Comparison of ENCODE assay signal across 10 mouse cellular contexts in the genomic region with DNA sequence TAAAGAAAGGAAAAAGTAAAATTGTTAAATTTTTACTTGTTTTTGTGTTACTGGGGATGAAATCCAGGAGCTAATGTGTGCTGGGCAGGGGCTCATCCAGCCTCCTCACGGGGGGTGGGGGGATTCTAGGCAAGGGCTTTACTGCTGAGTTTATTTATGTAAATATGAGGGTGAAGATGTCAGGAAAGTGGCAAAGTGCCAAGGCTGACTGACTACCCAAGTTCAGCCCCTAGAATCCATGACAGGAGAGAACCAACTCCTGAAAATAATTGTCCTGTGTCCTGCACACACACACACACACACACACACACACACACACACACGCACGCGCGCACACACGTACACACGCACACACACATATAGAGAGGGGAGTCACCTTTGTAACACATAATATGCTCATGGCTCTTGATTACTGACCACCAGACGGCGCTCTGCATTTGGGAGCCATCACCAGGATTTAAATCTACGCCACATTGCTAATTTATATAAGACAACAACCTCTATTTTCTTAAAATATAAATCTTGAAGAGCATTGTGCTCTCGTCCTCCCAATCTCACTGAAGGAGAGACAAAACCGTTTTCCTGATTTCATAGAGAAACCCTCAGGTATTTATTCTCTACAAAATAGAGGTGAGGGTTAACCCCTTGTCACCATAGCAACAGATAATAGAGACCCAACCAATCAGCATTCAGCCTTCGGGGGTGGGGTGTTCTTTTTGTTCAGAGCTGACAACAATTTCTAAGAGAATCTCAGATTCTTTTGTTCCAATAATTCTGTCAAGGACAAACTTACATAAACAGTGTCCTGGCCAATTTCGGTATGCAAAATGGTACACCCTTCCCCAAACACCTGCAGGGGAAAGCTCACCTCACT. TPM values are rescaled to one million over a fixed set of nuclear protein-coding genes. Genes with fewer than 3 reads are reported as not detected.
DNase-seq lines count a peak whose midpoint lies in the region; ATAC-seq lines count a peak whose summit lies in the region.
"Had no signal": no experiment of that assay in that cellular context is flagged by ENCODE, and none has a peak within 500 bp of the region (broad histone marks: within the 10 kb centered on the region; RNA-seq: fewer than 3 reads in every experiment).

No protein-coding gene starts in this region.

- WGBS in liver, embryonic 12.5 days (ENCODE audit: insufficient replicate concordance): 35% methylated on average over 14 of the region's 14 CpGs
- 34% methylated on average over 14 of the region's 14 CpGs for WGBS in hindbrain, embryonic 16.5 days

- peak; percentile 55 for DNase-seq in liver
- peak; percentile 82 for DNase-seq in NIH3T3 (ENCODE audit: low read depth)
- peak; percentile 85 to 89 for DNase-seq in cerebellum, postnatal 14 days
- DNase-seq in thymus, postnatal 14 days: peak; percentile 73
- DNase-seq in ovary, postnatal 36 days (ENCODE audit: low spot score): no peak

- H3K4me3 ChIP-seq in liver, embryonic 12.5 days: no peak overlapping the region
- no peak overlapping the region for H3K4me3 ChIP-seq in hindbrain, embryonic 16.5 days (ENCODE audit: low read length)
- H3K4me3 ChIP-seq: erythroblast, embryonic 14.5 days; limb, embryonic 13.5 days had no signal

- H3K27me3 ChIP-seq in liver, embryonic 12.5 days (replicated peaks): peaks cover 12% of the 10 kb centered on the region
- H3K27me3 ChIP-seq in hindbrain, embryonic 16.5 days (replicated peaks; ENCODE audit: control insufficient read depth, insufficient read depth, low read length): no peaks in the 10 kb centered on the region
- H3K27me3 ChIP-seq: limb, embryonic 13.5 days had no signal

- no peaks in the 10 kb centered on the region for H3K36me3 ChIP-seq in liver, embryonic 12.5 days
- H3K36me3 ChIP-seq in hindbrain, embryonic 16.5 days (ENCODE audit: control insufficient read depth, insufficient read depth, low read length): no peaks in the 10 kb centered on the region
- H3K36me3 ChIP-seq: limb, embryonic 13.5 days had no signal

- no peak for ATAC-seq in liver, embryonic 12.5 days
- ATAC-seq in hindbrain, embryonic 16.5 days: peak; percentile 56
- ATAC-seq in megakaryocyte, adult 5-6 weeks (ENCODE audit: poor library complexity, severe bottlenecking): peak; percentile 47; the same call in 1 of the 2 replicates

- no peak overlapping the region for H3K9ac ChIP-seq in liver, embryonic 12.5 days
- 0 out of 2 replicates have a peak overlapping the region, but pooled peaks have one; percentile 26 for H3K9ac ChIP-seq in hindbrain, embryonic 16.5 days (ENCODE audit: low read depth, low read length)
- H3K9ac ChIP-seq: limb, embryonic 13.5 days had no signal

- H3K27ac ChIP-seq in liver, embryonic 12.5 days: no peak overlapping the region
- peak overlapping the region; percentile 73 for H3K27ac ChIP-seq in hindbrain, embryonic 16.5 days (ENCODE audit: low read depth, low read length)
- H3K27ac ChIP-seq: limb, embryonic 13.5 days had no signal

- H3K4me1 ChIP-seq in liver, embryonic 12.5 days: no peaks in the 10 kb centered on the region
- peaks cover 7% of the 10 kb centered on the region for H3K4me1 ChIP-seq in hindbrain, embryonic 16.5 days (ENCODE audit: control insufficient read depth, insufficient read depth, low read depth, low read length)

- no peaks in the 10 kb centered on the region for H3K9me3 ChIP-seq in liver, embryonic 12.5 days (replicated peaks)
- no peaks in the 10 kb centered on the region for H3K9me3 ChIP-seq in hindbrain, embryonic 16.5 days (ENCODE audit: control insufficient read depth, low read length)
- H3K9me3 ChIP-seq: limb, embryonic 13.5 days had no signal

- no peak overlapping the region for H3K4me2 ChIP-seq in liver, embryonic 12.5 days
- peak overlapping the region; percentile 30 for H3K4me2 ChIP-seq in hindbrain, embryonic 16.5 days (ENCODE audit: low read length)
- H3K4me2 ChIP-seq: limb, embryonic 13.5 days had no signal

RNA-seq across cellular contexts. Expression of a gene that starts 9.0 kb away (rescaled TPM):
- polyA plus RNA-seq in liver, embryonic 12.5 days (2016; fragmentation: Nextera tagmentation; extraction: Ambion mirVana): 91.2 and 94.4 TPM in 2 replicates
- polyA plus RNA-seq in hindbrain, embryonic 16.5 days (2015; fragmentation: Nextera tagmentation; extraction: Ambion mirVana): 419 and 442 TPM in 2 replicates
- 113 and 140 TPM in 2 replicates for total RNA-seq in megakaryocyte, adult 5-6 weeks (2015)
- total RNA-seq in megakaryocyte, adult 5-6 weeks (2017): 322 and 392 TPM in 2 replicates

RNA-seq across cellular contexts. Expression of a gene that starts 11.5 kb away (rescaled TPM):
- 0.41 and 0.75 TPM in 2 replicates for polyA plus RNA-seq in liver, embryonic 12.5 days (2016; fragmentation: Nextera tagmentation; extraction: Ambion mirVana)
- polyA plus RNA-seq in hindbrain, embryonic 16.5 days (2015; fragmentation: Nextera tagmentation; extraction: Ambion mirVana): 143 and 146 TPM in 2 replicates
- not detected in 2 replicates for total RNA-seq in megakaryocyte, adult 5-6 weeks (2015)
- total RNA-seq in megakaryocyte, adult 5-6 weeks (2017): not detected in 2 replicates
- polyA plus RNA-seq: erythroblast, embryonic 14.5 days had no signal

RNA-seq across cellular contexts. Expression of a gene that starts 26.5 kb away (rescaled TPM):
- 0.05 and 0.08 TPM in 2 replicates for polyA plus RNA-seq in liver, embryonic 12.5 days (2016; fragmentation: Nextera tagmentation; extraction: Ambion mirVana)
- polyA plus RNA-seq in hindbrain, embryonic 16.5 days (2015; fragmentation: Nextera tagmentation; extraction: Ambion mirVana): 57.4 and 58.3 TPM in 2 replicates
- not detected in 2 replicates for total RNA-seq in megakaryocyte, adult 5-6 weeks (2015)
- not detected in 2 replicates for total RNA-seq in megakaryocyte, adult 5-6 weeks (2017)
- polyA plus RNA-seq: erythroblast, embryonic 14.5 days had no signal

RNA-seq across cellular contexts. Expression of a gene that starts 26.7 kb away (rescaled TPM):
- polyA plus RNA-seq in liver, embryonic 12.5 days (2016; fragmentation: Nextera tagmentation; extraction: Ambion mirVana): 0.86 and 1.5 TPM in 2 replicates
- polyA plus RNA-seq in hindbrain, embryonic 16.5 days (2015; fragmentation: Nextera tagmentation; extraction: Ambion mirVana): 0.14 and 0.26 TPM in 2 replicates
- 16.0 and 18.1 TPM in 2 replicates for total RNA-seq in megakaryocyte, adult 5-6 weeks (2015)
- total RNA-seq in megakaryocyte, adult 5-6 weeks (2017): 14.5 and 16.6 TPM in 2 replicates

RNA-seq across cellular contexts. Expression of a gene that starts 41.4 kb away (rescaled TPM):
- 0.80 and 1.7 TPM in 2 replicates for polyA plus RNA-seq in liver, embryonic 12.5 days (2016; fragmentation: Nextera tagmentation; extraction: Ambion mirVana)
- polyA plus RNA-seq in hindbrain, embryonic 16.5 days (2015; fragmentation: Nextera tagmentation; extraction: Ambion mirVana): 1.5 and 1.6 TPM in 2 replicates
- total RNA-seq in megakaryocyte, adult 5-6 weeks (2015): not detected in 2 replicates
- total RNA-seq in megakaryocyte, adult 5-6 weeks (2017): 0.48 TPM in 1 of 2 replicates, not detected in the other
- polyA plus RNA-seq: erythroblast, embryonic 14.5 days had no signal

Comparison
In these comparisons a context has a peak if more than half of its experiments do, and no peak if none do; other contexts are left out.
1. RNA of a gene that starts 11.5 kb away (polyA plus RNA-seq): 143 to 146 TPM in hindbrain, embryonic 16.5 days; 0.41 to 0.75 TPM in liver, embryonic 12.5 days; every median in the first group is over 10 times any median in the second.
2. RNA of a gene that starts 26.5 kb away (polyA plus RNA-seq): 57.4 to 58.3 TPM in hindbrain, embryonic 16.5 days; 0.05 to 0.08 TPM in liver, embryonic 12.5 days; every median in the first group is over 10 times any median in the second.